Mouse (Mus musculus) intestine, embryonic 14.5 days (tissue): ENCODE measurements at regions not wholly inside any gene's neighbourhood (a gene's known extent, or its start where the extent isn't known, plus 50 kb on each side); places are given as distances from the start of the nearest gene placed in this dataset.

ENCODE experiments used
- ATAC-seq: fragments of 200-750 bp; cut with Nextera tagmentation; replicated peaks from 2 replicates; pipeline ENCODE4 v1.8.0; 2017; ENCODE audit warnings: low read depth, moderate number of reproducible peaks, moderate TSS enrichment, moderate library complexity; ENCODE audit not compliant: low FRiP score, low TSS enrichment
- DNase-seq: peaks from one replicate; pipeline ENCODE4 v3.0.0-alpha.2; 2018; ENCODE audit warnings: low spot score
- H3K27ac ChIP-seq: fragments of 300-500 bp; sonication (generic); 2 replicates; pipeline ENCODE4 v1.5.1; 2014; ENCODE audit warnings: low read depth, mild to moderate bottlenecking, control low read depth
- H3K27me3 ChIP-seq: fragments of 300-500 bp; sonication (generic); replicated peaks from 2 replicates; pipeline ENCODE4 v1.6.1; 2014; ENCODE audit warnings: low read length, control low read depth; ENCODE audit not compliant: control insufficient read depth, insufficient read depth
- H3K36me3 ChIP-seq: fragments of 300-500 bp; sonication (generic); 2 replicates; pipeline ENCODE4 v1.6.1; 2014; ENCODE audit warnings: low read length, control low read depth; ENCODE audit not compliant: control insufficient read depth, insufficient read depth
- H3K4me1 ChIP-seq: fragments of 300-500 bp; sonication (generic); replicated peaks from 2 replicates; pipeline ENCODE4 v1.6.1; 2014; ENCODE audit warnings: low read length, control low read depth, mixed read lengths; ENCODE audit not compliant: control insufficient read depth, insufficient read depth
- H3K4me2 ChIP-seq: fragments of 300-500 bp; sonication (generic); 2 replicates; pipeline ENCODE4 v1.6.1; 2014; ENCODE audit warnings: low read length
- H3K4me3 ChIP-seq: fragments of 300-500 bp; sonication (generic); 2 replicates; pipeline ENCODE4 v1.5.1; 2014; ENCODE audit warnings: low read depth, low read length, control low read depth, mixed read lengths
- H3K9ac ChIP-seq: fragments of 300-500 bp; sonication (generic); 2 replicates; pipeline ENCODE4 v1.6.1; 2014; ENCODE audit warnings: mild to moderate bottlenecking, low read length
- H3K9me3 ChIP-seq: fragments of 300-500 bp; sonication (generic); 2 replicates; pipeline ENCODE4 v1.6.1; 2016; ENCODE audit warnings: low read length, control low read depth; ENCODE audit not compliant: control insufficient read depth
- WGBS: fragments of 180-500 bp; shearing (Covaris S2); extraction: QIAGEN DNeasy Blood & Tissue Kit; methylation state at CpG from one replicate; pipeline ENCODE4 v1.1.7; 2014; 5-methylcytosine and 5-hydroxymethylcytosine counted together

DNA sequence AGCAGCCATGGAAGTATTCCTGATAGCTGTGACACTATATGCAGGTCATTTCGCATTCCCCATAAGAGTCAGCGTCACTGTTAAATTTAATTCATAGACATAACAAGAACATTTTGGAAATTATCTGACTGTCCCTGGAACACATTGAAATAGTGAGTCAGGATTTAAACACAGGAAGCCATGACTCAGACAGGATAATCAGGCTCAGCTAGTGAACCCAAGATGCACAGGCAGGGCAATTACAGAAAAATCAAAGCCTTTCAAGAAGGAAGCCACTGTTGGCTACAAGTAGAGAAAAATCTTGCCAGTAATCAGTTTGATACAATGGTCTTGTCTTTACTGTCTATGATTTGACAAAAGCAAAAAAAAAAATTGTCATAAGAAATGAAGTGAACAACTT, 323.2 kb downstream of the Isl1 start:
- Histone ChIP-seq H3K4me1 (no peaks in the 10 kb centered on the region), H3K4me2 (no peak overlapping the region), H3K9ac (no peak overlapping the region), H3K27me3 (no peaks in the 10 kb centered on the region), H3K4me3 (no peak overlapping the region), H3K36me3 (no peaks in the 10 kb centered on the region), H3K9me3 (no peaks in the 10 kb centered on the region), H3K27ac (no peak overlapping the region)
- no peak for ATAC-seq
- no peak for DNase-seq
- WGBS: 95% methylated on average over 2 of the region's 2 CpGs

DNA sequence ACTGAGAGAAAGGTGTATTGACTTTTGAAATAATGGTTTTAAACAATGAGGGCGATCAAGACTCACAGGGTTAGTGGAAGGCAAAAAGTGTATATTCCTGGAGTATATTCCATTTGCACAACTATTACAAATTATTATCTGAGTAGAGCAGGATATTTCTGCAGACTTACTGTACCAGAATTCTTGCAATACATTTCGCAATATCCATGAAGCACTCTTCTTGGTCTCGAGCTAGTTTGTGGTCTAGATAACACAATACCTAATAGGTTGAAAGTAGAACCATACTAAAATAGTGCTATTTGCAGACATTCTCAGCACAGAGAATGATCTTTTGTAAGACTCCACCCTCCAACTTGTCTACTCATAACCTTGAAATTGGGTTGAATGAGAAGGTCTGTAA, 323.8 kb downstream of the Isl1 start:
- no peak for ATAC-seq
- H3K4me2 ChIP-seq: no peak overlapping the region
- H3K9ac ChIP-seq: no peak overlapping the region
- H3K4me3 ChIP-seq: no peak overlapping the region
- DNase-seq: no peak
- WGBS: 95% methylated on average over 3 of the region's 3 CpGs
- H3K27ac ChIP-seq: no peak overlapping the region
- H3K27me3 ChIP-seq: no peaks in the 10 kb centered on the region
- no peaks in the 10 kb centered on the region for H3K9me3 ChIP-seq
- no peaks in the 10 kb centered on the region for H3K36me3 ChIP-seq
- no peaks in the 10 kb centered on the region for H3K4me1 ChIP-seq

GRCm38 (mm10) chr13:115977890-115978203, 331.6 kb downstream of the Isl1 start:
- H3K36me3 ChIP-seq: no peaks in the 10 kb centered on the region
- no peaks in the 10 kb centered on the region for H3K27me3 ChIP-seq
- H3K4me2 ChIP-seq: no peak overlapping the region
- H3K9ac ChIP-seq: no peak overlapping the region
- ATAC-seq (no peak), DNase-seq (no peak)
- H3K27ac ChIP-seq: no peak overlapping the region
- H3K4me3 ChIP-seq: no peak overlapping the region
- 52% methylated on average over 3 of the region's 3 CpGs for WGBS
- no peaks in the 10 kb centered on the region for H3K9me3 ChIP-seq
- no peaks in the 10 kb centered on the region for H3K4me1 ChIP-seq

GRCm38 (mm10) chr13:115977118-115977889, 332.2 kb downstream of the Isl1 start:
- Histone ChIP-seq H3K9me3 (no peaks in the 10 kb centered on the region), H3K4me1 (no peaks in the 10 kb centered on the region), H3K4me3 (no peak overlapping the region), H3K36me3 (no peaks in the 10 kb centered on the region), H3K27me3 (no peaks in the 10 kb centered on the region), H3K27ac (no peak overlapping the region), H3K4me2 (no peak overlapping the region), H3K9ac (no peak overlapping the region)
- ATAC-seq (no peak), DNase-seq (no peak)
- 39% methylated on average over 7 of the region's 7 CpGs for WGBS
